Mouse (Mus musculus): ENCODE results near the gene Actr2. TPM values are rescaled to one million over a fixed set of nuclear protein-coding genes. Genes with fewer than 3 reads are reported as not detected.
A peak's percentile ranks its signal among the peaks of the same experiment; 100 is the strongest.
"Not testable (repeated sequence)": the region's sequence is repeated elsewhere in the genome, so short reads cannot be mapped to it uniquely, and the experiment has no call there.

Gene Actr2
- polyA plus RNA-seq, 1 experiment, result 353 TPM

GRCm38 (mm10) chr11:20034337-20034947 lies 78.3 kb downstream of the Actr2 start:
- TF ChIP-seq CTCF (IDR thresholded peaks at IDR 0.05; ENCODE audit: low read depth, low read length), result no peak
- no peak for TF ChIP-seq EP300 (IDR thresholded peaks at IDR 0.05; ENCODE audit: insufficient read depth, low read depth, low read length)
- TF ChIP-seq POLR2A (IDR thresholded peaks at IDR 0.05; ENCODE audit: insufficient read depth, low read length), result no peak
- H3K27ac ChIP-seq (ENCODE audit: insufficient read depth, low read length), result no peak overlapping the region
- no peak overlapping the region; the same call in 1 of the 2 replicates for H3K9ac ChIP-seq (ENCODE audit: low read depth, poor library complexity, severe bottlenecking)
- 0 out of 2 replicates have a peak overlapping the region, but pooled peaks have one; percentile 12 for H3K4me3 ChIP-seq (ENCODE audit: low read depth, low read length)
- H3K4me1 ChIP-seq (ENCODE audit: control insufficient read depth, insufficient read depth, low read length), result peaks cover 4% of the 10 kb centered on the region
- H3K36me3 ChIP-seq (ENCODE audit: control insufficient read depth, insufficient read depth, low read length, poor library complexity, severe bottlenecking), result no peaks in the 10 kb centered on the region
- no peaks in the 10 kb centered on the region for H3K27me3 ChIP-seq (ENCODE audit: control insufficient read depth, insufficient read depth, low read length, poor library complexity, severe bottlenecking)
- no peaks in the 10 kb centered on the region for H3K9me3 ChIP-seq (replicated peaks; ENCODE audit: control insufficient read depth, insufficient read depth, low read length, poor library complexity, severe bottlenecking)

GRCm38 (mm10) chr11:20033541-20034160 lies 79.1 kb downstream of the Actr2 start:
- no peaks in the 10 kb centered on the region for H3K4me1 ChIP-seq (ENCODE audit: control insufficient read depth, insufficient read depth, low read length)
- no peaks in the 10 kb centered on the region for H3K9me3 ChIP-seq (replicated peaks; ENCODE audit: control insufficient read depth, insufficient read depth, low read length, poor library complexity, severe bottlenecking)
- TF ChIP-seq EP300 (IDR thresholded peaks at IDR 0.05; ENCODE audit: insufficient read depth, low read depth, low read length), result no peak
- TF ChIP-seq CTCF (IDR thresholded peaks at IDR 0.05; ENCODE audit: low read depth, low read length), result no peak
- TF ChIP-seq POLR2A (IDR thresholded peaks at IDR 0.05; ENCODE audit: insufficient read depth, low read length), result no peak

GRCm38 (mm10) chr11:20031536-20031935 lies 81.2 kb downstream of the Actr2 start:
- Histone ChIP-seq H3K36me3 (ENCODE audit: control insufficient read depth, insufficient read depth, low read length, poor library complexity, severe bottlenecking) (no peaks in the 10 kb centered on the region), H3K27ac (ENCODE audit: insufficient read depth, low read length) (no peak overlapping the region), H3K9ac (ENCODE audit: low read depth, poor library complexity, severe bottlenecking) (no peak overlapping the region), H3K4me1 (ENCODE audit: control insufficient read depth, insufficient read depth, low read length) (peaks cover 3% of the 10 kb centered on the region), H3K27me3 (ENCODE audit: control insufficient read depth, insufficient read depth, low read length, poor library complexity, severe bottlenecking) (no peaks in the 10 kb centered on the region), H3K9me3 (replicated peaks; ENCODE audit: control insufficient read depth, insufficient read depth, low read length, poor library complexity, severe bottlenecking) (no peaks in the 10 kb centered on the region), H3K4me3 (ENCODE audit: low read depth, low read length) (no peak overlapping the region)
- TF ChIP-seq POLR2A (IDR thresholded peaks at IDR 0.05; ENCODE audit: insufficient read depth, low read length), result no peak
- TF ChIP-seq EP300 (IDR thresholded peaks at IDR 0.05; ENCODE audit: insufficient read depth, low read depth, low read length), result no peak
- TF ChIP-seq CTCF (IDR thresholded peaks at IDR 0.05; ENCODE audit: low read depth, low read length), result peak; percentile 75

More at GRCm38 (mm10) chr11:20033541-20034160, 79.1 kb downstream of the Actr2 start:
- H3K36me3 ChIP-seq (ENCODE audit: control insufficient read depth, insufficient read depth, low read length, poor library complexity, severe bottlenecking), result no peaks in the 10 kb centered on the region
- H3K4me3 ChIP-seq (ENCODE audit: low read depth, low read length), result no peak overlapping the region
- no peak overlapping the region for H3K9ac ChIP-seq (ENCODE audit: low read depth, poor library complexity, severe bottlenecking)
- no peaks in the 10 kb centered on the region for H3K27me3 ChIP-seq (ENCODE audit: control insufficient read depth, insufficient read depth, low read length, poor library complexity, severe bottlenecking)
- H3K27ac ChIP-seq (ENCODE audit: insufficient read depth, low read length), result no peak overlapping the region

- not testable (repeated sequence) for H3K27ac ChIP-seq (ENCODE audit: insufficient read depth, low read length); H3K4me1 ChIP-seq (ENCODE audit: control insufficient read depth, insufficient read depth, low read length); H3K9me3 ChIP-seq (replicated peaks; ENCODE audit: control insufficient read depth, insufficient read depth, low read length, poor library complexity, severe bottlenecking); H3K9ac ChIP-seq (ENCODE audit: low read depth, poor library complexity, severe bottlenecking); H3K4me3 ChIP-seq (ENCODE audit: low read depth, low read length); H3K36me3 ChIP-seq (ENCODE audit: control insufficient read depth, insufficient read depth, low read length, poor library complexity, severe bottlenecking); H3K27me3 ChIP-seq (ENCODE audit: control insufficient read depth, insufficient read depth, low read length, poor library complexity, severe bottlenecking)
Observed at GRCm38 (mm10) chr11:20030973-20031372, 81.7 kb downstream of the Actr2 start.

GRCm38 (mm10) chr11:20029014-20029413 lies 83.7 kb downstream of the Actr2 start:
- H3K9me3 ChIP-seq (replicated peaks; ENCODE audit: control insufficient read depth, insufficient read depth, low read length, poor library complexity, severe bottlenecking), result 0 out of 2 replicates have a peak, but pooled peaks cover 1% of the 10 kb centered on the region
- H3K9ac ChIP-seq (ENCODE audit: low read depth, poor library complexity, severe bottlenecking), result no peak overlapping the region
- peaks cover 9% of the 10 kb centered on the region; the same call in 1 of the 2 replicates for H3K36me3 ChIP-seq (ENCODE audit: control insufficient read depth, insufficient read depth, low read length, poor library complexity, severe bottlenecking)
- no peak overlapping the region for H3K4me3 ChIP-seq (ENCODE audit: low read depth, low read length)
- TF ChIP-seq EP300 (IDR thresholded peaks at IDR 0.05; ENCODE audit: insufficient read depth, low read depth, low read length), result no peak
- no peak for TF ChIP-seq CTCF (IDR thresholded peaks at IDR 0.05; ENCODE audit: low read depth, low read length)
- TF ChIP-seq POLR2A (IDR thresholded peaks at IDR 0.05; ENCODE audit: insufficient read depth, low read length), result no peak
- peaks cover 6% of the 10 kb centered on the region for H3K4me1 ChIP-seq (ENCODE audit: control insufficient read depth, insufficient read depth, low read length)
- H3K27ac ChIP-seq (ENCODE audit: insufficient read depth, low read length), result no peak overlapping the region
- H3K27me3 ChIP-seq (ENCODE audit: control insufficient read depth, insufficient read depth, low read length, poor library complexity, severe bottlenecking), result no peaks in the 10 kb centered on the region

GRCm38 (mm10) chr11:20028396-20028795 lies 84.3 kb downstream of the Actr2 start:
- Histone ChIP-seq H3K4me3 (ENCODE audit: low read depth, low read length) (no peak overlapping the region), H3K4me1 (ENCODE audit: control insufficient read depth, insufficient read depth, low read length) (peaks cover 6% of the 10 kb centered on the region), H3K27me3 (ENCODE audit: control insufficient read depth, insufficient read depth, low read length, poor library complexity, severe bottlenecking) (no peaks in the 10 kb centered on the region), H3K36me3 (ENCODE audit: control insufficient read depth, insufficient read depth, low read length, poor library complexity, severe bottlenecking) (peaks cover 10% of the 10 kb centered on the region; the same call in 1 of the 2 replicates), H3K9ac (ENCODE audit: low read depth, poor library complexity, severe bottlenecking) (no peak overlapping the region), H3K27ac (ENCODE audit: insufficient read depth, low read length) (no peak overlapping the region), H3K9me3 (replicated peaks; ENCODE audit: control insufficient read depth, insufficient read depth, low read length, poor library complexity, severe bottlenecking) (0 out of 2 replicates have a peak, but pooled peaks cover 2% of the 10 kb centered on the region)
- no peak for TF ChIP-seq EP300 (IDR thresholded peaks at IDR 0.05; ENCODE audit: insufficient read depth, low read depth, low read length)
- TF ChIP-seq POLR2A (IDR thresholded peaks at IDR 0.05; ENCODE audit: insufficient read depth, low read length), result no peak

Measured in ES-Bruce4 (cell line).